Mouse (Mus musculus) liver, embryonic 13.5 days (tissue): ENCODE data around the gene Rrp9. TPM values are rescaled to one million over a fixed set of nuclear protein-coding genes. Genes with fewer than 3 reads are reported as not detected.
A peak's percentile ranks its signal among the peaks of the same experiment; 100 is the strongest.

Experiments used
- ATAC-seq: fragments of 200-750 bp; cut with Nextera tagmentation; 2 replicates; pipeline ENCODE4 v1.8.0; 2017; ENCODE audit warnings: low read depth, mild to moderate bottlenecking, moderate number of reproducible peaks, moderate library complexity
- DNase-seq: peaks from one replicate; pipeline ENCODE4 v3.0.0; 2022
- H3K27ac ChIP-seq: fragments of 300-500 bp; sonication (generic); 2 replicates; pipeline ENCODE4 v1.5.1; 2015; ENCODE audit warnings: moderate library complexity, mild to moderate bottlenecking, inconsistent platforms
- H3K27me3 ChIP-seq: fragments of 300-500 bp; sonication (generic); 2 replicates; pipeline ENCODE4 v1.6.1; 2015; ENCODE audit warnings: mild to moderate bottlenecking, inconsistent platforms
- H3K36me3 ChIP-seq: fragments of 300-500 bp; sonication (generic); 2 replicates; pipeline ENCODE4 v1.6.1; 2015; ENCODE audit warnings: mild to moderate bottlenecking, inconsistent platforms
- H3K4me1 ChIP-seq: fragments of 300-500 bp; sonication (generic); replicated peaks from 2 replicates; pipeline ENCODE4 v1.6.1; 2015; ENCODE audit warnings: inconsistent platforms
- H3K4me2 ChIP-seq: fragments of 300-500 bp; sonication (generic); 2 replicates; pipeline ENCODE4 v1.6.1; 2015; ENCODE audit warnings: inconsistent platforms, mild to moderate bottlenecking, moderate library complexity
- H3K4me3 ChIP-seq: fragments of 300-500 bp; sonication (generic); replicated peaks from 2 replicates; pipeline ENCODE4 v1.5.1; 2015; ENCODE audit warnings: mild to moderate bottlenecking, inconsistent platforms
- H3K9ac ChIP-seq: fragments of 300-500 bp; sonication (generic); 2 replicates; pipeline ENCODE4 v1.6.1; 2015; ENCODE audit warnings: mild to moderate bottlenecking, inconsistent platforms
- H3K9me3 ChIP-seq: fragments of 300-500 bp; sonication (generic); replicated peaks from 2 replicates; pipeline ENCODE4 v1.6.1; 2016; ENCODE audit warnings: inconsistent platforms
- WGBS: fragments of 180-500 bp; shearing (Covaris S2); methylation state at CpG from one replicate; pipeline ENCODE4 v1.1.7; 2015; ENCODE audit not compliant: insufficient replicate concordance; 5-methylcytosine and 5-hydroxymethylcytosine counted together
- polyA plus RNA-seq: library from polyadenylated mRNA; unstranded; fragments of >200 nt; fragmentation: Nextera tagmentation; extraction: Ambion mirVana; gene quantifications from 2 replicates; pipeline ENCODE4 v1.2.1, GENCODE M21; 2015

Gene Rrp9
- 44.2 and 47.6 TPM in 2 replicates for polyA plus RNA-seq

DNA sequence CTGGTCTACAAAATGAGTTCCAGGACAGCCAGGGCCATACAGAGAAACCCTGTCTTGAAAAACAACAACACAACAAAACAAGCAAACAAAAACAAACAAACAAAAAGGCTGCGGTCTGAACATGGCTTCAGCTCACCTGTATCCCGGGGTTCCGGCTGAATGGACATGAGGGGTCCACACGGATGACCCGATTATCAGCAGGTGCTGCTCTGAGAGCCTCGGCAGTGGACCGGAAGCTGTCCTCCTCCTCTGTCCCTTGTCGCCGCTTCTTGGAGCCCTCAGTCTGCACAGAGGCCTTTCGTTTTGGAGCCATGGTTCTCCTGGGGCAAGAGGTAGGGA lies at the start of gene Rrp9:
Rrp9 (plus strand) TSS at position 301 of the 339 bp plus-strand sequence.
- Histone ChIP-seq H3K36me3 (peaks cover 13% of the 10 kb centered on the region), H3K9ac (peak within 1 kb of the TSS; percentile 15; the same call in 1 of the 2 replicates), H3K4me2 (peak within 1 kb of the TSS; percentile 98), H3K4me1 (peaks cover 51% of the 10 kb centered on the region), H3K4me3 (peak within 1 kb of the TSS; percentile 9; the same call in 1 of the 2 replicates), H3K9me3 (no peaks in the 10 kb centered on the region), H3K27me3 (no peaks in the 10 kb centered on the region), H3K27ac (0 out of 2 replicates have a peak within 1 kb of the TSS, but pooled peaks have one; percentile 35)
- DNase-seq (no peak), ATAC-seq (no peak)
- WGBS = 73% methylated on average over 10 of the region's 10 CpGs

DNA sequence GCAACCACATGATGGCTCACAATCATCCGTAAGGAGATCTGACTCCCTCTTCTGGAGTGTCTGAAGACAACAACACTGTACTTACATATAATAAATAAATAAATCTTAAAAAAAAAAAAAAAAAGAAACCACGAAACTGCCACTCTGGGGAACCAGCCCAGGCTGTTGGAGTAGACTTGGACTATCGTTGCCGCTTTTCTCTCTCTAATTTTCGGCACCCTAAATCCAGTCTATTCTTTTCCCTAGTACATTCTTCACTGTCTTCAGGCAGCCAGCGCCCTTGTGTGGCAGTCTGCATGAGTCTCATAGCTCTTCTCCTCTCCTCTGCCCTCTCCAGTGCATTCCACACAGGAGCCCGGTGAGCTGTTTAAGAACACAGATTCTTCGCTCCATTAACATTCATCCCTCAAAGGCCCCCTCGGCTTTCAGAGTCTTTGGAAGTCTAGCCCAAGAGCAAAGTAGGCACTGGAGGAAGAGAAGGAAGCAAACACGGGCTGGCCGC lies 47.0 kb upstream of the Rrp9 start:
- H3K27ac ChIP-seq = peak overlapping the region; percentile 77
- H3K9me3 ChIP-seq = no peaks in the 10 kb centered on the region
- peak overlapping the region; percentile 74 for H3K4me2 ChIP-seq
- WGBS = 21% methylated on average over 11 of the region's 11 CpGs
- H3K27me3 ChIP-seq = 0 out of 2 replicates have a peak, but pooled peaks cover 3% of the 10 kb centered on the region
- peaks cover 35% of the 10 kb centered on the region for H3K36me3 ChIP-seq
- peak overlapping the region; percentile 91 for H3K4me3 ChIP-seq
- ATAC-seq (peak; percentile 27), DNase-seq (no peak)
- H3K4me1 ChIP-seq = peaks cover 44% of the 10 kb centered on the region
- H3K9ac ChIP-seq = peak overlapping the region; percentile 58

DNA sequence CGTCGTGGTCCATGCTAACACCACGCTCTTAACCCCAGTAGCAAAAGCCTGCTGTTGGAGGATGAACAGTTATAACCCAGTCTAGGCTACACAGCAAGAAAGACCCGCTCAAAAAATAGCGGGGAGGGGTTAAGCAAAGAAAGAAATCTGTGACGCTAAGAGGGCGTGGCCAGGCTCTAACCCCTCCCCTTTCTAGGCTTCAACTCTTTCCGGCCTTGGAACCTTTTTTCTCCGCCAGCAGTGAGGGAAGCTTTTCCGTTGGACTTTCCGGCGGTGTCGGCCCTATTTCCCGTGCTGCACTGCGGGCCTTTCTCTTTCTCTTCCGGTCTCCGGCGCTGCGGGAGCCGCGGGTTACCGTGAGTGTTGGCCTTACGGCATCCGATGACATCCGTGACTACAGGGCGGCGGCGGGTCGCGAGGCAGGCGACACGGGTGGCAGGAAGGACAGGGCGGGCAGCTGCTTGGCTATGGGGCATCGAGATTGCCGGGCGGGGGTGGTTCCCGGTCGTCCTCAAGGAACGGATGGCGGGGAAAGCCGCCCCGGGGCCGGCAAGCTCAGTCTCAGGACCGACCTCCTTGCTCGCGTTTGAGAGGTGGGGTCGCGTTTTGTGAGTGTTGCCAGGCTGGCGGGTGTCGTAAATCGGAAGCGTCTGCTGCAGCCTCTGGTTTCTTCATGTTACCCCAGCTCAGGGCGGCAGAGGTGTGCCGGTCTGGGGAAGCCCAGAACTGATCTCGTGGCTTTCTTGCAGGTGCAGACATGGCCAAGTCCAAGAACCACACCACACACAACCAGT lies 46.3 kb upstream of the Rrp9 start, which contains the start of gene Rpl29:
Rpl29 (plus strand) TSS at position 234 of the 794 bp plus-strand sequence.
- peak; percentile 79 for ATAC-seq
- Histone ChIP-seq H3K4me1 (peaks cover 51% of the 10 kb centered on the region), H3K9me3 (no peaks in the 10 kb centered on the region), H3K4me2 (peak within 1 kb of the TSS; percentile 74), H3K27ac (peak within 1 kb of the TSS; percentile 89), H3K27me3 (0 out of 2 replicates have a peak, but pooled peaks cover 3% of the 10 kb centered on the region), H3K9ac (peak within 1 kb of the TSS; percentile 97), H3K36me3 (peaks cover 42% of the 10 kb centered on the region), H3K4me3 (peak within 1 kb of the TSS; percentile 91)
- WGBS = under 1% methylated on average over 55 of the region's 55 CpGs
- DNase-seq = peak; percentile 86

DNA sequence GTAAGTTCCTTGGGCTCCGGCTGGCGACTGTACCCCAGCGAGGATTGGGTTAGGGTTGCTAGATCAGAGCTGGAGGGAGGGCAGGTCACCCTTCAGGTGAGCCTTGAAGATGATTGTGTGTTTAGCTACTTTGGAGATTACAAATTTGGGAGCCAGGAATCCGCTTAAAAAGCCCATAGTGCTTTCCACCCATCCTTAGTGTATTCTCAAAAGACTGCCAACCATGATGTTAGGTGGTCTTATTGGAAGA lies 45.8 kb upstream of the Rrp9 start:
- WGBS = 0% methylated on average over 4 of the region's 4 CpGs
- Histone ChIP-seq H3K27me3 (0 out of 2 replicates have a peak, but pooled peaks cover 3% of the 10 kb centered on the region), H3K4me1 (peaks cover 56% of the 10 kb centered on the region), H3K4me3 (peak overlapping the region; percentile 91), H3K9me3 (no peaks in the 10 kb centered on the region), H3K36me3 (peaks cover 43% of the 10 kb centered on the region), H3K27ac (peak overlapping the region; percentile 89), H3K4me2 (peak overlapping the region; percentile 74), H3K9ac (peak overlapping the region; percentile 97)
- ATAC-seq (no peak), DNase-seq (no peak)

DNA sequence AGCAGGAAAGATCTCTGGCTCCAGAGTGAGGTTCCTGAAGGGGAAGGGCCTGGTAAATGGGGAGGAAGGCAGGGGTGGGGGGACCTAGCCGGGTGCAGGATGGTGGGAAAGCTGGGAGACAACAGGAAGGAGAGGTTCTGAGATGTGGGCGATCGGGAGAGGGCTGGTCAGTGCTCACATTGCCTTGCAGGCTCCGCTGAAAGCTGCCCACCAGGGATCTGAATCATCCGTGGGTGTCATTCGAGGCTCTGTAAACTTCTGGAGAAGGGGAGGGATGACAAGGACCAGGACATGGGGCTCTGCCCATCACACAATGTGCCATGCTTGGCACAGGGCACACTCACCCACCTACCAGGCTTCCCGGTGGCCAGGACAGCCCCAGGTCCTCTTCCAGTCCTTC lies 42.4 kb upstream of the Rrp9 start:
- WGBS = 74% methylated on average over 7 of the region's 7 CpGs
- peak overlapping the region; percentile 12 for H3K4me2 ChIP-seq
- DNase-seq (no peak), ATAC-seq (no peak)
- peak overlapping the region; percentile 61; the same call in 1 of the 2 replicates for H3K9ac ChIP-seq
- no peaks in the 10 kb centered on the region for H3K27me3 ChIP-seq
- no peak overlapping the region for H3K4me3 ChIP-seq
- H3K36me3 ChIP-seq = peaks cover 43% of the 10 kb centered on the region
- peaks cover 90% of the 10 kb centered on the region for H3K4me1 ChIP-seq
- H3K27ac ChIP-seq = peak overlapping the region; percentile 65
- H3K9me3 ChIP-seq = no peaks in the 10 kb centered on the region

DNA sequence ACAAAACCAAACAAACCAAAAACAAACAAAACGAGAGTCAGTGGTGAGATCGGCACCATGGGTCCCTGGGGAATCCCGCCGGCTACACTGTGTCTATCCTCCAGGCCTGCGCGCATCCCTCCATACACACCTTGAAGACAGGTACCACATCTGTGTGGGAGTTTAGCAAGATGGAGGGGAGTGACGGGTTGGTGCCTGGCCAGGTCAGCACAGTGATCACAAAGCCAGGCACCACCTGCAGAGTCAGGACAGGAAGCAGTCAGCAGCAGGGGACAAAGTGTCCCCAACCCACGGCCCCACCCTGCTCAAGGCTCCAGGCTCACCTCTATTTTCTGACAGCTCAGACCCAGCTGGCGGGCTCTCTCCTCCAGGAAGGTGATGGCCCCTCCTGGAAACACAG lies 39.2 kb upstream of the Rrp9 start:
- Histone ChIP-seq H3K27ac (no peak overlapping the region), H3K4me1 (peaks cover 76% of the 10 kb centered on the region), H3K9ac (no peak overlapping the region), H3K4me3 (no peak overlapping the region), H3K9me3 (no peaks in the 10 kb centered on the region), H3K4me2 (peak overlapping the region; percentile 89), H3K27me3 (no peaks in the 10 kb centered on the region), H3K36me3 (peaks cover 33% of the 10 kb centered on the region)
- no peak for DNase-seq
- 68% methylated on average over 9 of the region's 9 CpGs for WGBS
- ATAC-seq = no peak

DNA sequence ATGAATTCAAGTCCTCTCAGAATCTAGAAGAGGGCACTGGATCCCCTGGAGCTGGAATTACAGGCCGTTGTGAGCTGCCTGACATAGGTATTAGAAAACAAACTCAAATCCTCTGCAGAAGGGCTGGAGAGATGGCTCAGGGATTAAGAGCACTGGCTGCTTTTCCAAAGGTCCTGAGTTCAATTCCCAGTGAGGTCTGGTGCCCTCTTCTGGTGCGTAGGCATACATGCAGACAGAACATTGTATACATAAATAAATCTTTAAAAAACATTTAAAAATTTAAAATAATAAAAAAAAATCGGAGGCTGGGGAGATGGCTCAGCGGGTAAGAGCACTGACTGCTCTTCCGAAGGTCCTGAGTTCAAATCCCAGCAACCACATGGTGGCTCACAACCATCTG lies 33.1 kb upstream of the Rrp9 start:
- H3K4me2 ChIP-seq = no peak overlapping the region
- no peaks in the 10 kb centered on the region for H3K9me3 ChIP-seq
- H3K4me1 ChIP-seq = peaks cover 44% of the 10 kb centered on the region
- 64% methylated on average over 5 of the region's 5 CpGs for WGBS
- ATAC-seq (no peak), DNase-seq (no peak)
- H3K9ac ChIP-seq = no peak overlapping the region
- H3K36me3 ChIP-seq = 0 out of 2 replicates have a peak, but pooled peaks cover 3% of the 10 kb centered on the region
- no peaks in the 10 kb centered on the region for H3K27me3 ChIP-seq
- H3K27ac ChIP-seq = no peak overlapping the region
- no peak overlapping the region for H3K4me3 ChIP-seq

DNA sequence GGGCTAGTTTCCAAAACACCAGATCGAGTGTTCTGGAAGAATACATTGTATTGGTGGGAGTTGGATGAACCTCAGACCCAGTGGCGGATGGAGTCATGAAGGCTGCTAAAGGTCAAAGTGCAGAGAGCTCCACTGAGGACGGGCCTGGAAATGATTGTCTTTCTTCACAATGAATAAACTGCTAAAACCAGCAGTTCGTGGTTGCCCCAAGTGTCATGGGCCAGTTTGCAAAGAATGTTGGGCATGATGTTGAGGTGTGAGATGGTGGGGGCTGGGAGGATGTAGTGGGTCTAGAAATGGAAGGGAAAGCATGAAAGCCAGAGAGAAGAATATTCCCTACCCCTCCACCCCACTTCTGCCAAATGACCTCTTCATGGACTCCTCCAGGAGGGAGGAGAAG lies 30.9 kb upstream of the Rrp9 start:
- H3K9me3 ChIP-seq = no peaks in the 10 kb centered on the region
- ATAC-seq = no peak
- H3K4me2 ChIP-seq = no peak overlapping the region
- no peaks in the 10 kb centered on the region for H3K27me3 ChIP-seq
- H3K4me1 ChIP-seq = peaks cover 46% of the 10 kb centered on the region
- DNase-seq = no peak
- 0 out of 2 replicates have a peak, but pooled peaks cover 3% of the 10 kb centered on the region for H3K36me3 ChIP-seq
- 69% methylated on average over 4 of the region's 4 CpGs for WGBS
- H3K4me3 ChIP-seq = no peak overlapping the region
- H3K9ac ChIP-seq = no peak overlapping the region
- no peak overlapping the region for H3K27ac ChIP-seq

DNA sequence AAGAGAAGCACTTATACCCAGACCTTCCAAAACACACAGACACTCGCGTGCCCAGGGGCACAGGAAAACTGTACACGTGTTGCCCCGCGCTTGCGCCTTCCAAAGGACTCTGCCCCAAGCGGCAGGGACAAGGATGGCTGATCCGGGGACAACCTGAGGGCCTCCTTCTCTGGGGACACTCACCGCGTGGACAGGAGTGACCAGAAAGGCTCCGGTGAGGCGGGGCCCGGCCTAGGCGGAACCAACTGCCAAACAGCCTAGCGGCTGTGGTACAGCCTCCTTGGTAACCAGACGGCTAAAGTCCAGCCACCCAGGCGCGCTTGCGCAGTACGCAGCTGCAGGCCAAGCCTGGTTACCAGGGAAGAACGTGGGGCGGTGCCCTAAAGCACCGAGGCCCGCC lies 28.4 kb upstream of the Rrp9 start, which contains the start of the genes Abhd14b and Abhd14a:
Abhd14b (plus strand) TSS at position 112 of the 400 bp plus-strand sequence.
Abhd14a (minus strand) TSS at position 331 of the 400 bp plus-strand sequence.
- Histone ChIP-seq H3K27ac (peak within 1 kb of the TSS; percentile 54), H3K9ac (peak within 1 kb of the TSS; percentile 65), H3K27me3 (peaks cover 20% of the 10 kb centered on the region), H3K4me1 (peaks cover 70% of the 10 kb centered on the region), H3K36me3 (no peaks in the 10 kb centered on the region), H3K4me2 (peak within 1 kb of the TSS; percentile 79), H3K4me3 (peak within 1 kb of the TSS; percentile 60), H3K9me3 (no peaks in the 10 kb centered on the region)
- under 1% methylated on average over 24 of the region's 24 CpGs for WGBS
- ATAC-seq (peak; percentile 81), DNase-seq (peak; percentile 79)

DNA sequence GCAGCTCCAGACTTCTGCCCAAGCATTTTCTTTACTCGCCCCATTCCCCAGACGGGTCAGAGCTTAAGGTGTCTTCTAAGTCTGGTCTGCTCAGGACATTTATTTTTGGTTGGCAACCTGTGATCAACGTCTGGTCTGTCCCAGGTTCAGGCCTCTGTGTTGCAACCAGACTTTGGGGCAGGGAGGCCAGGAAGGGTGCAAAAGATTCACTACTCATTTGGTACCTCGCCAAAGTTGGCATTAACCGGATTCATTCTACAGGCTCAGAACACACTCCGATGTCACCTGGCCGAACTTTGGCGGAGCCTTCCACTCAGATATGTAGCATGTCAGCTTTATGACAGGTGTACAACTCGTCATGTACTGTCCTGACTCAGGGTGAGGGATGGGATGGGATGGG lies 27.8 kb upstream of the Rrp9 start:
- 32% methylated on average over 9 of the region's 9 CpGs for WGBS
- ATAC-seq = no peak; the same call in 1 of the 2 replicates
- peak overlapping the region; percentile 65; the same call in 1 of the 2 replicates for H3K9ac ChIP-seq

DNA sequence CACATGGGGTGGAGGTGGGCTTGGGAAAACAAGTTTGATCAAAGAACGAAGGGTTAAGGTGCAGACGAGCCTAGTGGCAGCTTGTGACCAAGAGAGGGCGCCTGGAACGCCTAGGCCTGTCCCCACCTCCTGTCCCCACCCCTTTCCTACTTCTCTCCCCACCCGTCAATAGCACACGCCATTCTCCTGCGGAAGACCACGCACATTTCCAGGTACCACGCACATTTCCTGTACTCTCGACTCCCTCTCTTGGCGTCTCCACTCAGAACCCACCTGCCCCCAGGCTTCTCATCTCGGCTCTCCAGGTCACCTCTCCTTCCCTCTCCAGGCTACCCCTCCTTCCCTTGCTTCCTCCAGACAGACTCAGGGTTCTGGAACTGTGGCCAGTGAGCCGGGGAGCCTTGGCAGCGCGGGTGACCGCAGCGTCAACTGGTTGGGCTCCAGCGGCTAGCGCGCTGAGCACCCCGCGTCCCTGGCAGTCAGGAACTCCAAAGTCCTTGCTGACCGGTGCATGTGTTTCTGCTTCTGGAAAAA lies 27.2 kb upstream of the Rrp9 start:
- Histone ChIP-seq H3K4me2 (peak overlapping the region; percentile 79), H3K9ac (peak overlapping the region; percentile 62), H3K27ac (peak overlapping the region; percentile 53), H3K36me3 (no peaks in the 10 kb centered on the region), H3K4me1 (peaks cover 82% of the 10 kb centered on the region), H3K9me3 (no peaks in the 10 kb centered on the region), H3K27me3 (peaks cover 32% of the 10 kb centered on the region), H3K4me3 (peak overlapping the region; percentile 59)
- DNase-seq (no peak), ATAC-seq (peak; percentile 43)
- WGBS = 1% methylated on average over 23 of the region's 23 CpGs

More for the DNA sequence above, 27.8 kb upstream of the Rrp9 start:
- peaks cover 26% of the 10 kb centered on the region for H3K27me3 ChIP-seq
- no peak for DNase-seq
- peak overlapping the region; percentile 50 for H3K27ac ChIP-seq
- no peaks in the 10 kb centered on the region for H3K9me3 ChIP-seq
- no peaks in the 10 kb centered on the region for H3K36me3 ChIP-seq
- peak overlapping the region; percentile 79 for H3K4me2 ChIP-seq
- peak overlapping the region; percentile 60 for H3K4me3 ChIP-seq
- peaks cover 76% of the 10 kb centered on the region for H3K4me1 ChIP-seq
